Comparison of ENCODE assay signal across 7 mouse cellular contexts in genomic region chr2:10047758-10048436, GRCm38 (mm10). TPM values are rescaled to one million over a fixed set of nuclear protein-coding genes. Genes with fewer than 3 reads are reported as not detected.
DNase-seq lines count a peak whose midpoint lies in the region; ATAC-seq and TF ChIP-seq lines count a peak whose summit lies in the region.

No protein-coding gene starts in this region.

- H3K4me3 ChIP-seq in C2C12 (ENCODE audit: insufficient read depth, poor library complexity, severe bottlenecking) (peak overlapping the region; percentile 95), ES-Bruce4 (ENCODE audit: low read depth, low read length) (peak overlapping the region; percentile 87)
- peak overlapping the region; percentile 94 for H3K4me3 ChIP-seq in lung, postnatal 0 days (ENCODE audit: low read depth, low read length)

- TF ChIP-seq CTCF in C2C12 (IDR thresholded peaks at IDR 0.05; ENCODE audit: control insufficient read depth, insufficient read depth, insufficient read length) (no peak), ES-Bruce4 (IDR thresholded peaks at IDR 0.05; ENCODE audit: low read depth, low read length) (no peak)
- TF ChIP-seq CTCF in lung, postnatal 0 days (IDR thresholded peaks at IDR 0.05): peak; percentile 40

- WGBS in lung, postnatal 0 days: 2% methylated on average over 41 of the region's 47 CpGs

- peak; percentile 34 for ATAC-seq in lung, postnatal 0 days

- H3K79me3 ChIP-seq in C2C12 (ENCODE audit: low read depth): peaks cover 27% of the 10 kb centered on the region

- peak overlapping the region; percentile 94 for H3K4me2 ChIP-seq in lung, postnatal 0 days (replicated peaks; ENCODE audit: low read depth, low read length)

- peaks cover 60% of the 10 kb centered on the region for H3K79me2 ChIP-seq in C2C12 (ENCODE audit: control insufficient read depth, insufficient read depth)

- H3ac ChIP-seq in C2C12 (ENCODE audit: control insufficient read depth, insufficient read length, low read depth): peak overlapping the region; percentile 79

- peaks cover 2% of the 10 kb centered on the region for H3K4me1 ChIP-seq in ES-Bruce4 (ENCODE audit: control insufficient read depth, insufficient read depth, low read length)
- peaks cover 6% of the 10 kb centered on the region for H3K4me1 ChIP-seq in lung, postnatal 0 days (ENCODE audit: insufficient read depth, low read depth, low read length)

- no peak overlapping the region for H3K27ac ChIP-seq in ES-Bruce4 (ENCODE audit: insufficient read depth, low read length)
- H3K27ac ChIP-seq in lung, postnatal 0 days (ENCODE audit: low read length): no peak overlapping the region

- peak; percentile 59 to 62 for DNase-seq in cerebellum, postnatal 10 days
- DNase-seq in gastrocnemius, postnatal 14 days: peak; percentile 12
- peak; percentile 48 for DNase-seq in kidney, adult 18-20 months
- peak; percentile 17 for DNase-seq in lung, postnatal 0 days (ENCODE audit: low spot score)
- DNase-seq in ovary, postnatal 14 days (ENCODE audit: low spot score): peak; percentile 7

- H3K9ac ChIP-seq in ES-Bruce4 (ENCODE audit: low read depth, poor library complexity, severe bottlenecking): peak overlapping the region; percentile 92
- peak overlapping the region; percentile 82 for H3K9ac ChIP-seq in lung, postnatal 0 days (replicated peaks; ENCODE audit: low read depth)

- H3K36me3 ChIP-seq in C2C12 (ENCODE audit: control insufficient read depth, insufficient read depth) (no peaks in the 10 kb centered on the region), ES-Bruce4 (ENCODE audit: control insufficient read depth, insufficient read depth, low read length, poor library complexity, severe bottlenecking) (no peaks in the 10 kb centered on the region)
- H3K36me3 ChIP-seq in lung, postnatal 0 days (ENCODE audit: insufficient read depth, low read length): no peaks in the 10 kb centered on the region

- intact Hi-C loops in gastrocnemius, postnatal 14 days (cut with DNase I; ENCODE audit: low total_unique reads): no loop called here

- no peaks in the 10 kb centered on the region for H3K9me3 ChIP-seq in ES-Bruce4 (replicated peaks; ENCODE audit: control insufficient read depth, insufficient read depth, low read length, poor library complexity, severe bottlenecking)
- no peaks in the 10 kb centered on the region for H3K9me3 ChIP-seq in lung, postnatal 0 days (ENCODE audit: low read length)

- H3K27me3 ChIP-seq in C2C12 (ENCODE audit: control insufficient read depth, insufficient read depth, insufficient read length) (no peaks in the 10 kb centered on the region), ES-Bruce4 (ENCODE audit: control insufficient read depth, insufficient read depth, low read length, poor library complexity, severe bottlenecking) (no peaks in the 10 kb centered on the region)
- H3K27me3 ChIP-seq in lung, postnatal 0 days (replicated peaks; ENCODE audit: insufficient read depth, low read length): no peaks in the 10 kb centered on the region

- TF ChIP-seq EP300 in ES-Bruce4 (IDR thresholded peaks at IDR 0.05; ENCODE audit: insufficient read depth, low read depth, low read length): no peak
- TF ChIP-seq EP300 in lung, postnatal 0 days (IDR thresholded peaks at IDR 0.05): no peak

- no peak for TF ChIP-seq POLR2A in ES-Bruce4 (IDR thresholded peaks at IDR 0.05; ENCODE audit: insufficient read depth, low read length)

TF ChIP-seq in C2C12, 6 proteins besides CTCF, POLR2A, EP300 and RAD21:
- no peak for TF ChIP-seq MYOD1 (IDR thresholded peaks at IDR 0.05; ENCODE audit: control insufficient read depth, insufficient read length, low read depth)
- TF ChIP-seq USF1 (IDR thresholded peaks at IDR 0.05; ENCODE audit: low read depth): no peak
- no peak for TF ChIP-seq MAX (IDR thresholded peaks at IDR 0.05)
- no peak for TF ChIP-seq MYOG (IDR thresholded peaks at IDR 0.05; ENCODE audit: control insufficient read depth, extremely low read depth, insufficient read length)
- TF ChIP-seq FOSL1 (IDR thresholded peaks at IDR 0.05; ENCODE audit: insufficient read depth, low read length, poor library complexity, severe bottlenecking): no peak
- TF ChIP-seq CEBPB (IDR thresholded peaks at IDR 0.05; ENCODE audit: low read depth): no peak

RNA-seq across cellular contexts. Expression of gene Taf3, which starts 0.5 kb away (rescaled TPM):
- 7.0 TPM for polyA plus RNA-seq in C2C12 (2012; fragmentation: generic; extraction: Trizol)
- 15.1 and 15.5 TPM in 2 replicates for polyA plus RNA-seq in ES-Bruce4 (2011; ENCODE audit: insufficient read depth, insufficient read length, low read depth, missing spikeins)
- total RNA-seq in gastrocnemius, postnatal 14 days (2021): 1 to 10 TPM; 6.0 to 6.6 TPM
- 7.5 and 8.4 TPM in 2 replicates for polyA plus RNA-seq in lung, postnatal 0 days (2015; fragmentation: Nextera tagmentation; extraction: Ambion mirVana)

RNA-seq across cellular contexts. Expression of gene Atp5c1, which starts 32.4 kb away (rescaled TPM):
- polyA plus RNA-seq in C2C12 (2012; fragmentation: generic; extraction: Trizol) (526 TPM), ES-Bruce4 (2011; ENCODE audit: insufficient read depth, insufficient read length, low read depth, missing spikeins) (435 and 452 TPM in 2 replicates)
- 100 to 1,000 TPM; 725 to 812 TPM for total RNA-seq in gastrocnemius, postnatal 14 days (2021)
- 352 TPM in 2 replicates for polyA plus RNA-seq in lung, postnatal 0 days (2015; fragmentation: Nextera tagmentation; extraction: Ambion mirVana)

RNA-seq across cellular contexts. Expression of gene Kin, which starts 32.5 kb away (rescaled TPM):
- 7.5 TPM for polyA plus RNA-seq in C2C12 (2012; fragmentation: generic; extraction: Trizol)
- polyA plus RNA-seq in ES-Bruce4 (2011; ENCODE audit: insufficient read depth, insufficient read length, low read depth, missing spikeins): 26.0 and 29.6 TPM in 2 replicates
- total RNA-seq in gastrocnemius, postnatal 14 days (2021): 1 to 10 TPM; 4.8 to 5.1 TPM
- 21.2 and 24.0 TPM in 2 replicates for polyA plus RNA-seq in lung, postnatal 0 days (2015; fragmentation: Nextera tagmentation; extraction: Ambion mirVana)

Comparison
In these comparisons a context has a peak if more than half of its experiments do, and no peak if none do; other contexts are left out.
1. DNase-seq: peak in every context shown above with its lines; median percentile 60 in cerebellum, postnatal 10 days; 48 in kidney, adult 18-20 months; 17 in lung, postnatal 0 days; 12 in gastrocnemius, postnatal 14 days; 7 in ovary, postnatal 14 days.